Mouse (Mus musculus) gastrocnemius, adult 2 months (tissue): Measurements from ENCODE around the gene Aff3. TPM values are rescaled to one million over a fixed set of nuclear protein-coding genes. Genes with fewer than 3 reads are reported as not detected.
A peak's percentile ranks its signal among the peaks of the same experiment; 100 is the strongest.
"Not testable (repeated sequence)": the region's sequence is repeated elsewhere in the genome, so short reads cannot be mapped to it uniquely, and the experiment has no call there.

ENCODE experiments used
- DNase-seq: peaks from one replicate; pipeline ENCODE4 v3.0.0; 2022
- H3K27ac ChIP-seq: fragments of 200-600 bp; 2 replicates; pipeline ENCODE4 v1.8.1; 2022; ENCODE audit warnings: mild to moderate bottlenecking
- H3K4me3 ChIP-seq: fragments of 200-600 bp; 2 replicates; pipeline ENCODE4 v1.8.1; 2022; ENCODE audit warnings: mild to moderate bottlenecking, moderate library complexity
- CTCF ChIP-seq: fragments of 200-600 bp; IDR thresholded peaks from 2 replicates; pipeline ENCODE4 v1.8.1; 2022; ENCODE audit warnings: antibody characterized with exemption, mild to moderate bottlenecking, moderate library complexity
- intact Hi-C: fragments of 180-260 bp; cut with DNase I; formaldehyde crosslinking; loops from one replicate; pipeline ENCODE4 v1.15.1; 2025
- total RNA-seq, 2 experiments: library from RNA; stranded (reverse); gene quantifications; 2 replicates each; pipeline ENCODE4 v1.2.3; 2021

Gene Aff3
- total RNA-seq, 2 experiments from 2014 or later, result 1.2 to 4.4 TPM

DNA sequence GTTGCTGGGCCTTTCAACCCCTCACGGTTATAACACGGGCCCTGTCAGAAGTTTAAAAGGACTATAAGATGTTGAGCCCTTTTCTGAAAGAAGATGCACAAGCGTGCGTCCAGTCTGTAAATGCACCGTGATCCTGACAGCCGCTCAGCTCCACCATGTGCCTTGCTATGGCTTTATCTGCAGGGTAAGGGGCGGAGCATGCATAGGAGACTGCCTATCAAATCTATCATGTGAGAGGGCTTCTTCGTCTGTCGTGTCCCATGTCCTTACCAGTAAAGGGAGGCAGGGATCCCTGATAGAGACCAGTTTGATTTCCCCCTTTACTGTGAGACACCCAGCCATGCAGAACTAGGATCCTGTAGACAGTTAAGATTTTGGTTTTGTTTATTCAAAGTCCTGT is 222.3 kb downstream of the Aff3 start:
- Histone ChIP-seq H3K4me3 (no peak overlapping the region), H3K27ac (no peak overlapping the region)
- no peak for TF ChIP-seq CTCF
- intact Hi-C loops, result no loop called here
- DNase-seq, result no peak

DNA sequence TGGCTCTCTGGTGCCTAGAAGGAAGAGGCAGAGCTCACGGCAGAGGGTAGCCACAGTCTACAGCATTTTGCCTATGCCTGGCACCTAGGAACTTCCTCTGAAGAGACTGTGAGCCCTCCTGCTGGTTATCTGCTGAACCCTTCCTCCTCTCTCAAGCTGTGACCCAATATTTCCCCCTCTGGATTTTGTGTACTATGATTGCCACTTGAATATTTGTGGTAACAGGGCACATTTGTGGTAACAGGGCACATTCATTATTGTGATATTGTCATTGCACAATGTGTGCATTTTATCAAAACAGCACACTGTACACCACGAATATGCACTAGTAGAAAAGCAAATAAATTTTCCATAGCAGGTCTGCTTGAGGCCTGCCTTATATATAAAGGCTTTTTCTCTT is 223.0 kb downstream of the Aff3 start:
- Histone ChIP-seq H3K27ac (no peak overlapping the region), H3K4me3 (no peak overlapping the region)
- intact Hi-C loops, result no loop called here
- DNase-seq, result no peak
- TF ChIP-seq CTCF, result no peak

DNA sequence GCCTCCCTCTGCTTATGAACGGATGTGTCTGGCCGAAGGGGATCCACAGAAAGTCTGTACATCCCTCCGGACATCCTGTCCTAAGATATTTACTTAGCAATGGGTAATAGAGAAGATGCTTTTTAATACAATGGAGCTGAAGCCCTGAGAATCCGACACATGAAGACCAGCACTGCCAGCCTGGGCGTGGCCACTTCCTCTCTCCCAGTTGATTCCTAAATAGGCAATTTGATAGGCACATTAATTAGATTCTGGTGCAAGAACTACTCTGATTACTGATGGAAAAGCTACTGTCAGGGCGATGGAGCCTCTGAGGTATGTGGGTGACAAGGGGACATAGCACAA is 224.3 kb downstream of the Aff3 start:
- no peak overlapping the region for H3K27ac ChIP-seq
- DNase-seq, result no peak
- intact Hi-C loops, result no loop called here
- no peak for TF ChIP-seq CTCF
- H3K4me3 ChIP-seq, result no peak overlapping the region

DNA sequence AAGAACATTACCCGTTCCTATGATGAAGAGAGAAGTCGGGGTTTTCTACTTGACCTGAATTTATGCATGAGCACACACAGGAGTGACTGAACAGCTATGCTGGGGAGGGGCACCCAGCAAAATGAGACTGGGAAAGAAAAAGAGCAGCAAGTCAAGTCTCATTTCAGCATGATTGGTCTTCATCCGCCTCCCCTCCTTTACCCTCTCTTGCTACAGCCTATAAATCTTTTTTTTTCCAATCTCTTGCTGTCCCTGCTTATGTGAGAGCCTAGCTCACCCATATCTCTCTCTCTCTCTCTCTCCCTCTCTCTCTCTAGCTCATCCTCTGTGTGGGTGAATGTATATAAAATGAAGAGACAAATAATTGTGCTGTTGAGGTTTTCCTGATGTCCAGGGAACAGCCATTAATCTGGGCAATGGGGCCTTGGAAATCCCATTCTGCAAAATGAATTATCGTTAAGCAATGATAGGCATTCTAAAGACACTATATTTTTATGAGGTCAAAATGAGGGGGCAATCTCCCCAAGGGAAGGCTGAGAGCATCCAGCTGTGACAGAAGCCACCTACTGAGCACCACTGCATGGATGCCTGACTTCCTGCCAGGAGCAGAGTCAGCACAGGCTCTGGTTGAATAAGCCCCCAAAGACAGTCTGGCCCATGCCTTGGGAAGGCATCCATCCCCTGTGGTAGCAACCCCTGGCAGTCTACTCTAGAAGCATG is 224.8 kb downstream of the Aff3 start:
- no peak overlapping the region for H3K4me3 ChIP-seq
- TF ChIP-seq CTCF, result no peak
- intact Hi-C loops, result no loop called here
- no peak for DNase-seq
- H3K27ac ChIP-seq, result no peak overlapping the region

DNA sequence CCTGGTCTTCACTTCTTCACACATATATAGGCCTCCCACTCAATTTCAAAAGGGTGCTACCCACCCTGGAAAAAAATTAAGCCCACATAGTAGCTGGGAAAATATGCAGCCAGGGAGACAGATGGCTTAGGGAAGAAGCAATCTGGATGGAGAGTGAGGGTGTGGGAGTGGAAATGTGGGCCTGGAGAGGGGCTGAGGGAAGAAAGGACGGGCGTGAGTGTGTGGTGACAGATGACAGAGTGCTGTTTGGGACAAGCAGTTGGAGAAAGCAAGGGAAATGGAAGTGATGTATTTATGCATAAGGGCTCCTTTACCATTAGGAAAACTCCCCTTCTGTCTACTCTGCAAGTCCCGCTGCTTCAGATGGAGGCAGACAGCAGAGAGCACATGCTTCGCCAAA is 226.3 kb downstream of the Aff3 start:
- Histone ChIP-seq H3K27ac (no peak overlapping the region), H3K4me3 (no peak overlapping the region)
- no peak for TF ChIP-seq CTCF
- intact Hi-C loops, result no loop called here
- DNase-seq, result no peak

DNA sequence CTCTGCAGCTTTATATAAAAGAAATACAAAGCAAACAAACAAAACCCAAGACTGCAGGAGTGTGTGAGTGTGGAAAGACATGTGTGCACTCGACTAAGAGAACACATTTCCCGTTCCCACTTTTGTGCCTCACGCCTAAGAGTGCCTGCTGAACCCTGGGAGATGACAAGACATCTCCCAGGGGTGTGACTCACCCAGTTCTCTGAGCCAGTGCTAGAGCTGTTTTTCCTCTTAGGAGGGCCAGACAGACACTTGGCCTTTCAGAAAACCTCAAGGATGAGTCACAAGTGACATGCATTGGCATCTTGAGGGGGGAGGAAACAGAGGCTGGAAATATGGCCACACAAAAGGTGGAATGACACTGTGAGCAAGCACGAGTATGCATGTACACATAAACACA is 227.1 kb downstream of the Aff3 start:
- TF ChIP-seq CTCF, result no peak
- intact Hi-C loops, result no loop called here
- DNase-seq, result peak; percentile 48
- Histone ChIP-seq H3K4me3 (no peak overlapping the region), H3K27ac (no peak overlapping the region)

DNA sequence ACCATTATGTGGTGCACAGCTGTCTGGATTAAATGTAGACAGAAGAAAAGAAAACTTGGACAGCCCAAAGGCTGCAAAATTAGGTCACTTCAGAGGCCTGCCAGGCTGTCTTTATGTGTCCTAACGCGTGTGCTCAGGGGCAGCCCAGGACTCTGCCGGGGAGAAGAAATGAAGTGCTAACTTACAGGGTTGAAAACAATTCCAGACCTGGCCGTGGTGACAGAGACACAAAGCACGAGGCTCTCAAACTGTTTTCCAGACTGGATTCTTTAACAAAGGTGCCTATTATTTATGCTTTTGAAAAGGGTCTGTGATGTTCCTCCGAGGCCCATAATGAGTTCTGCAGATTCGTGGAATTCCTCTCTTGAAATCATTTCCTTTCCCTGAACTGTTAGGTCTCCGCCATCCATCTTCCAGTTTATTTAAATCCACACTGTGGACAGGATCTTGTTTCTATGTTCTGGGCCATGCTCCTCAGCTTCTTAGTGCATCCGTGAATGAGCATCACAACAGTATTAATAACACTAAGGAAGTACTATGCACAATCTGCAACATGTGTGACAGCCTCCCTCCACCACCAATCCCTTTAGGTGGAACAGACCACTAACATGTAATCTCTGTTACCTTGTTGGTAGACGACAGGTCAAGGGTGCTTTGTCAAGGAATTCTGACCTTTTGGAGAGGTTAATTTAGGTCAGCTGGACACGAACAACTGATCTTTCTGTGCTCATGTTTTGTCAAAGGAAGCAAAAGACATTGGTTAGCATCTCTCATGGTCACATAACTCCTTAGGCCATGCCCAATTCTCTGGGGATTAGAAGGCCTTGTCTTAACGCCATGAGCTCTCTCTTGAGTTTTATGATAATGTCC is 228.0 kb downstream of the Aff3 start:
- no peak for TF ChIP-seq CTCF
- Histone ChIP-seq H3K27ac (peak overlapping the region; percentile 52), H3K4me3 (no peak overlapping the region)
- intact Hi-C loops, result no loop called here
- peak; percentile 29 for DNase-seq

DNA sequence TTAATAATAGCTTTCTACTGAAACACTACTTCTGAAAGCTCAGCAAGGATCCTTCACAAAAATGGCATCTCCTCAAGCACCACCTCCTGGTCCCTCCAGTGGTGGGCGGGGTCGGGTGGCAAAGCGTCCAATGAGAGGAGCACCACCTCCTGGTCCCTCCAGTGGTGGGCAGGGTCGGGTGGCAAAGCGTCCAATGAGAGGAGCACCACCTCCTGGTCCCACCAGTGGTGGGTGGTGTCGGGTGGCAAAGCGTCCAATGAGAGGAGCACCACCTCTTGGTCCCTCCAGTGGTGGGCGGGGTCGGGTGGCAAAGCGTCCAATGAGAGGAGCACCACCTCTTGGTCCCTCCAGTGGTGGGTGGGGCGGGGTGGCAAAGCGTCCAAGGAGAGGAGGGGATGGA is 234.4 kb downstream of the Aff3 start:
- intact Hi-C loops, H3K27ac ChIP-seq, H3K4me3 ChIP-seq, DNase-seq: not testable (repeated sequence)

DNA sequence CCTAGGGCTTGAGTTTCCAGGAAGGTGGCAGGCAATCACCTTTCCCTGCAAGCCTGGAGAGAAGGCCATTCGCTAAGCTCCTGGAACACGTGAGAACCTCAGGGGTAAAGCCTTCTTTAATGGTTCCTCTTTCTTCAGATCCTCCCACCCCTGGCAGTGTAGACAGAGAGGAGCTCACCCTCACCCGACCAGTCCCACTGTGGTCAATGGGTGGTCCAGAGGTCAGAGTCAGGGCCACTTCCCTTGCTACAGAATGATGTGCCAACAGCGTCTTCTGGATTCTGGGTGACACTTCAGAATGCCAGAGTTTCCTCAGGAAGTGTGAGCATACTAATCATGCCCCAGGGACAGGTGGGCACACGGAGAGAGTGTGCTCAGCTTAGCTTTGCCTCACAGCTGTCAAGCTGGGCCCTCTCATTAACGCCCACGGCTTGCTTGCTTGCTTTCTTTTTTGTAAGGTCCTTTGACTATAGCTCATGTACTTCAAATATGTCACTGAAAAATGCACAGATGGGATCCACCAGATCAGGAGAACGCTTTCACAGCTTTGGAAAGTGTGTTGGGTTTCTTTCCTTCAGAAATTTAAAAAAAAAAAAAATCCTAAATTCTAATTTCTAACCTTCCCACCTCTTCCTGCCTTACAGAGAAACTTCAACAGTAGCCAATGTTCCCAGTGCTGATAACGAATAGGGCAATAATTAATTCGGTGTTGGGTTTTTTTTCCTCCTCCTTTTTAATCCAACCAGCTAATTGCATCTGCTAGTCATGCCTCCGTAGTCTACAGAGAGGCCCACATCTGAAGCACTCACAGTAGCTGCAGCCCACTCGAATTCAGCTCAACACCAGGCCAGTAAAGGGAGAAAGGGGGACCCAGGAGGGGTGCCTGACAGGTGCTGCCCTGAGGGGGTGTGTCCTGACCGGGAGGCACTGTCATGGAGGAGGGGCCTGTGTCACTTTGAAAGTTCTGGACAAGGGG is 235.8 kb downstream of the Aff3 start:
- no peak for TF ChIP-seq CTCF
- intact Hi-C loops, result no loop called here
- Histone ChIP-seq H3K4me3 (no peak overlapping the region), H3K27ac (no peak overlapping the region)
- DNase-seq, result no peak

DNA sequence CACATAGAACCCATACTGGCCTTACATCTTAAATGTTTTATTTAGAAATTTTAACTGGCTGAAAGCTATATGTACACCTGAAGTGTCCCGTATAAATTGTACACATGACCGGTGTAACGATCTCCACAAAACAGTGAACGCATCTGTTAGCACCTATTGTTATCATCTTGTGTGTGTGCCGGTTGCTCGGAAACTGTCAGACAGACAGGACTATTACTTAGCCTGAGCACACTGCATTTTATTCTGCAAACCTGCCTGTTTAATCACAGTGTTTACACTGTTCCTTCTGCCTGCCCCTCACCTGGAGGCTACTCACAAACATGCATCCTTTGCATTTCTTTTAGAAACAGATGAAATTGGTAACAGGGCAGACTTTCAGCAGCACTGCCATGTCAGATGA is 241.8 kb downstream of the Aff3 start:
- DNase-seq, result no peak
- intact Hi-C loops, result no loop called here
- no peak for TF ChIP-seq CTCF
- H3K27ac ChIP-seq, result no peak overlapping the region
- no peak overlapping the region for H3K4me3 ChIP-seq

DNA sequence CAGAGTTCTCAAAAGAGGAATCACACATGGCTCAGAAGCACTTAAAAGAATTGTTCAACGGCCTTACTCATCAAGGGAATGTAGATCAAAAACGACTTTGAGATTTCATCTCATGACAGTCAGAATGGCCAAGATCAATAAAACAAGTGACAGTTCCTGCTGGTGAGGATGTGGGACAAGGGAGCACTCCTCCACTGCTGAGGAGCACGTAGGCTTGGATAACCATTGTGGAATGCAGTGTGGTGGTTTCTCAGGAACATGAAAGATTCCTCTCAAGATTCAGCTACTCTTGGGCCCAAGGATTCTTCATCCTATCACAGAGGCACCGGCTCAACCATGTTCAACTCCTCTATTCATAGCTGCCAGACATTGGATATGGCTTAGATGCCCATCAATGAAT is 245.4 kb downstream of the Aff3 start:
- no peak for TF ChIP-seq CTCF
- intact Hi-C loops, result no loop called here
- no peak overlapping the region for H3K27ac ChIP-seq
- DNase-seq, result no peak
- H3K4me3 ChIP-seq, result no peak overlapping the region

DNA sequence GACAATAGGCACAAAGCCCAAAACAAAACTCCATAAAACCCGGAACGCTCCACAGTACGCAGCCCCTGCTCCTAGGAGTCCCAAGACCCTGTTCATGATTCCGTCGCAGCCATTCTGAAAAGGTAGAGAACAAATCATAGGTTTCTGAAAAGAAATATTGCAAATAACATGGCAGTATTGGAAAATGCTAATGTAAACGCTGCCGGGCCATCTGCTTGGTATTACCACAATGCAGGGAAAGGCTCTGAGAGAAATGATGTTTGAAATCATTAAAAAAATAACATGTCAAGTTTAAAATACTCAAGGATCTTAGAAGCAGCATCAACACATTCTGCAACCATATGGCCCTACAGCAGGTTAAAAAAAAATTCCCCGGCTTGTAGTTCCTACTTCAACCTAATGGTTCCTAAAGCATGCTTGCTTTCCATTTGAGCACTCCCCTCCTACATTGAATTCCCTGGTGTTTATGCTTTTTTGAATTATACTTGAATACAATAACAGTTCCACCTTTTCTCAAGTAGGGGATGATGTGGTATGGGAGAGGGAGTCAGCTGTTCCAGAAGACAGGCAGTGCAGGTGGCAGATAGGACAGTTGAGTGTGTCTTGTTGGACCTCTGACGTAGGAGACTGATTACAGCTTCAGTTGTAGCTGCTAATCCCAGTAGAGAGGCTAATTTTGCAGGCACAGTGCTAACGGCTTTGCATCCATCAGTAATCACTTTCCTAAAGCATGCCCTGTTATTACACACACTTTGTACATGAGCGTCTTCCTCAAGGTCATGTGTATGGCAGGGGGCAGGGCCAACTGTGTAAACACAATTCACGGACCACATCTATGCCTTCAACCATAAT is 246.3 kb downstream of the Aff3 start:
- no peak for TF ChIP-seq CTCF
- Histone ChIP-seq H3K4me3 (no peak overlapping the region), H3K27ac (no peak overlapping the region)
- DNase-seq, result no peak
- intact Hi-C loops, result no loop called here
